Mouse (Mus musculus): ENCODE data around the gene Mrps22.
A peak's percentile ranks its signal among the peaks of the same experiment; 100 is the strongest.

The Mrps22 gene

DNA sequence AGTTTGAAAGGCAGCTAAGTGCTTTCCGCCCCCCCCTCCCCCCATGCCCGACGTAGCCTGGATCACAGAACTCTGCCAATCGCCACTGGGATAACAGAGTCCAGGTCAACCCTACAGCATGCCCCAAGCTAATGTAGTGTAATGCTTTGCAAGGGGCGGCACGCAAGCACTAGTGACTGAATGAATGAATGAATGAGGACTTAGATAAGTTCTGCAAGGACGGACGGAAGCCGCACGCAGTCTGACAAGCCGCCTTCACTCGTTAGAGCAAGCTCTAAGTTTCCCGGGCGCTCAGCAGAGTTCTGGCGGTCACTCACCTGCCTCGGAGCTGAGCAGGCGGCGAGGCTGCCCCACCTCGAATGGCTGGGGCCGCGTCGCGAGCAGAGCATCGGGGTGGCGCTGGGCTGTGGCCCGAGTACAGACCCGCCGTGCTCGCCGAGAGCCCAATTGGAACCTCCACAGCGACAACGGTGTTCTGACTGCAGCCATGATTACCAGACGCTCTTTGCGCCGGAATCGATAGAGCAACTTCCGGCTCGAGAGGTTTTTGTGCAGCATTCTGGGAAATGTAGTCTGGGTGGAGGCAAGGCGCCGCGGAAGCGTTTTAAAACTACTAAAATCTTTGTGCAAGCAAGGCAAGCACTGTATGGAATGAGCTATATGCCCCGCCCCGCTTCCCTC lies at the start of gene Mrps22:
Gene Mrps22, minus strand, starts transcription at position 505 of the 681 bp plus-strand sequence.
- DNase-seq (ENCODE audit: low spot score): peak; percentile 78

DNA sequence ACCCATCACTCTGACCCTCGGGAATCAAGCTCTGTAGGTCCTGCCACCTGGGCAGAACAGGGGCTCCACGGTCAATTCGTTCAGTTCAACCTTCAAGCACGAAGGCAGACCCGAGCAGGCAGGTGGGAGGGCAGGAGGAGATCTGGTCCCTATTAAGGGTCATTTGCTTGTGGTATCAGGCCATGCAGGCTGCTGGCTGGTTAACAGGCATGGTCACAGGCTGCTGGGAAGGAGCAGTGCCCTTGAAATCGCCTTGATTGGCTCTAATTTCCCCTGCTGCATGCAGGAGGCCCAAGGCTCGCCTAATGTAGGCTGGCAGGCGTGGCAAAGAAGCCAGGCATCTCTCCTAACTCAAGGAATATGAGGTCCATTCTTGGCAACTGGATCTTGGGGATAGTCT lies 49.1 kb upstream of the Mrps22 start:
- no peak for DNase-seq (ENCODE audit: low spot score)

DNA sequence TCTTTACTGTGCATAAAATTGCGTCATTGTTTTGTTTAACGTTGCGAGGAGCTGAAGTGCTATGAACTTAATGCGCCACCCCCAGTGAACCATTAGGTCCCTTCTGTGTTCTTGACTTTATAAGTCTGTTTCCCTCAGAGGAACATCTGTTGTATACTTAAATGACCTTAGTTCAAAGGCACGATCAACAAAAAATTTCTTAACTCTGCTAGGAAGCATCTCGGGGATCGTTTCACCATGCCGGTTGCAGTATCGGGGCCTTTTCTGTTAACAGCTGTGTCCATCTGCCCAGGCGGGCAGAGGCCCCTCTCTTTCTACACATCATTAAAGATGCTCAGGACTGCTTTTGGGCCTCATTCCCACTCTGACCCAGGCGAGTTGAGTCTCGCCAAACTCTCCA lies 46.0 kb upstream of the Mrps22 start:
- DNase-seq (ENCODE audit: low spot score): no peak

DNA sequence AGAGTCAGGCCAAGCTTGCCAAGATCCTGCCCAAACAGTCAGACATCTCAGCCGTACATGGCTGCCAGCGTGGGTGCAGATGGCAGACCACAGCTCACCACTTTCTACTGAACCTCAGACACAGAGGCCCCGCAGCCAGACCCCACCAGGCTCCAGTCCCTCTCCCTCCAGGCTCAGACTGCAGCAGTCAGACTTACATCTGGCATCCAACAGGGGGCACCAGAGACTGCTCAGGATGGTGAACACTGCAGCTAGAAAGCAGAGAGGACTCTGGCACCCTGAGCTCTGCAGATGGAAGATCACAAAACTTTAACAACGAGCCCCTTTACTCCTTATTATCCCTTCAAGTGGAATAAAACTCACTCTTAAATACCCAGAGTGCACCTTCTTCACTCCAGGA lies 44.3 kb upstream of the Mrps22 start:
- peak; percentile 82 for DNase-seq (ENCODE audit: low spot score)

DNA sequence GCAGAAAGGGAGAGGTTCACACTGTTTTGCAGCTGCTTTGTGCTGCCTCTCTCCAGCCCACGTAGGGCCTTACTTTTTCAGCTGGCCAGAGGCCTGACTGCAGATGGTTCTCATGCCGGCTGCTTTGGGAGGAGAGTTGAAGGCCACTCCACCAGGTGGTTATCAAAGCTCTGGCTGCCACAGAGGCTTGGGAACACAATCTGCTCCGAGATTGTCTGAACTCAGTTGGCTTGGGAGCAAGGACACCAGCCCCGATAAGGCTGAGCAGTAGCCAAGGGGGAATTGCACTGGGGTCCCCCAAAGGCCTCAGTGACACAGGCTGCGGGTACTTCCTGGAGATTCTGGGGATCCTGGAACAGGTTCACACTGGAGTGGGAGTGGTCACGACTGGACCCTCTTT lies 40.7 kb upstream of the Mrps22 start:
- DNase-seq (ENCODE audit: low spot score): no peak

DNA sequence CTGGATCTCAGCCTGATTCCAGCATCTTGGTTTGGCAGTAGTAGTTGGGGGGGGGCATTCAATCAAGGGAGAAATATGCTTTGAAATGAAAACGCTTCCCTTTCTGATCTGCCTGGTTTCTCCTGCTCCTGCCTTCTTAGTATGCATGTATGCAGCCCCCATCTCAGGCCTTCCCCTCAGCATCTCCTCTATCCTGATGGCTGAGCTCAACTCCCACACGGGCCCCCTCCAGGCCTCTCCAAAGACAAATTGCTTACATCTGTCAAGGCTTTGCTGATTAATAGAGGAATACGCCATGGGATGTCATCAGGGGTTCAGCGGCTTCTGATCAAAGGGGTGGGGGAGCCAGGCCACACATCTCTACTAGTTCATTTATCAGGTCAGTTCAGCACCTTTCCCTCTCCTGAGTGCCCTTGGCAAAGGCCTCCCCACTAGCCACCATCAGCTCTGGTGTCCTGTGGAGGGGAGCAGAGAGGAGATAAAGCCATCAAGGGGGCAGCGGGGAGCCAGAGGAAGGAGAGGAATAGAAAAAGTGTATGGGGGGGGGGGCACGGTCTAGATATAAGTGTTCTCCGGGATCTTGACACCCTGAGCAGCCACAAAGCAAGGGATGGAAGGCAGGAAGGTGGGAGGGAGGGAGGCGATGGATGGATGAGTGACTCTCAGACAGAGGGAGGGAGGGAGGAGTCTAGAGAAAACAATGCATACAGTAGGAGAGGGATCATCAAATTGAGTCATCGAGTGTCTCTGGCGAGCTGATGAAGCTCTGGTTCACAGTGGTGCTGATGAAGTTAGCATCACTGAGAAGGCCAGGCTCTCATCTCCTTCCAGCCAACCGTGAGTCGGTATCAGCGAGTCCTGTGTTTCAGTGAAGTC lies 32.1 kb upstream of the Mrps22 start:
- no peak for DNase-seq (ENCODE audit: low spot score)

DNA sequence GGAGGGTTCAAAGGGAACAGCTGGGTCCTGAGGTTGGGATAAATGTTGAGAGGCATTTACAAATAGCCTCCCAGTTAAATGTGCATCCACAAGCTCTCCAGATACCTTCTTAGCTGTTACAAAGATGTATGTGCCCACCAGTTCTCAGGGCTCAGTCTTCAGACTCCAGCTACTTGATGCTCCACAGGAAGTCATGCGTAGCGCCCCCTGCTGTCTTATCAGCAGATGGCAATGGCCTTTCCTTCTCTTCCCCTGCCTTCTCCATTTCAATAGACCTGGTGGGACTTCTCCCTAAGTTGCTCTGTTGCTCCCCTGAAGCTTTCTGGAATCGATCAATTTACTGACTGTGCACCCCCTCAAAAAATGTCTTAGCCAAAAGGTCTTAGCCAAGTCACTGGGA lies 27.0 kb upstream of the Mrps22 start:
- DNase-seq (ENCODE audit: low spot score): no peak

DNA sequence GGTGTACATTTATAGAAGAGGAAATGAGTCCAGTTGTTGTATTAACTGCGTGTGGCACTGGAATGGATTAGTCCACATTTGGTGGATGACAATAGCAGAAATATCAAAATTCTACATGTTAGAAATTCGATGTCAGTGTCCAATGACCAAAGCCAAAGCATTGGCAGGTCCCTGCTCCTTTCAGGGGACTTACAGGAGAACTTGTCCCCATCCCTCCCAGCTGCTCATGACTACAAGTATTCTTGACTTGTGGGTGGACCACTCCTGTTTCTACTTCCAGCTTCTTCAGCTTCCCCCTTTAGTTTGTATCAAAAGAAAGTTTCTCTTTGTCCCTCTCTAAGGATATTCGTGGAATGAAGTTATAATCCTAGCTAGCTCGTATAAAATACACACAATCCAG lies 3.4 kb upstream of the Mrps22 start:
- no peak for DNase-seq (ENCODE audit: low spot score)

DNA sequence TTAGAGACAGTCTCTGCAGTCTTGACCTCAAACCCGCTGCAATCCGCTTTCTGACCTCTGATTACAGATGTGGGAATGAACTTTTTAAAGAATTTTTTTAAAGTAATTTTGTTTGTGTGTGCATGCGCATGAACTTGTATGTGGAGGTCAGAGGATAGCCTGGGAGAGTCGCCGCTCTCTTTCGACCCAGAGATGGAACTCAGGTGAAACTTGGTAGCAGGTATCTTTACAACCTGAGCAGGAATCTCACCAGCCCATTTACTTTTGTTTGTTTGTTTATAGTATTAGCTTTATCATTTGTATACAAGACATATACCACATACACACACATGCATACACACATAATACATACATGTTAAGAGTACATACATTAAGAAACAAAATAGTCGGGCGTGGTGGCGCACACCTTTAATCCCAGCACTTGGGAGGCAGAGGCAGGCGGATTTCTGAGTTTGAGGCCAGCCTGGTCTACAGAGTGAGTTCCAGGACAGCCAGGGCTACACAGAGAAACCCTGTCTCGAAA lies 438 bp upstream of the Mrps22 start:
- DNase-seq (ENCODE audit: low spot score): no peak

DNA sequence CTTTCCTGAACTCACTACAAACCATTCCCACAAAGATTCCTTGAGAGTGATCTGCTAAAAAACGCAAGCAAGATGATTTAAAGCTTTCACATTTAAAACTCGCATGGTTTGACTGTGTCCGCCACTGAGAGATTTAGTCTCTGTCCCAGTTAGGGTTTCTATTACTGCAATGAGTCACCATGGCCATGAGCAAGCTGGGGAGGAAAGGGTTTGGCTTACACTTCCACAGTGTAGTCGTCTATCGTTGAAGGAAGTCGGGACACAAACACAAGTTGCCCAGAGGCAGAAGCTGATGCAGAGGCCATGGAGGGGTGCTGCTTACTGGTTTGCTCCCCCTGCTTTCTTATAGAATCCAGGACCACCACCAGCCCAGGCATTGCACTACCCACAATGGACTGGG lies 1.4 kb downstream of the Mrps22 start:
- DNase-seq (ENCODE audit: low spot score): no peak

DNA sequence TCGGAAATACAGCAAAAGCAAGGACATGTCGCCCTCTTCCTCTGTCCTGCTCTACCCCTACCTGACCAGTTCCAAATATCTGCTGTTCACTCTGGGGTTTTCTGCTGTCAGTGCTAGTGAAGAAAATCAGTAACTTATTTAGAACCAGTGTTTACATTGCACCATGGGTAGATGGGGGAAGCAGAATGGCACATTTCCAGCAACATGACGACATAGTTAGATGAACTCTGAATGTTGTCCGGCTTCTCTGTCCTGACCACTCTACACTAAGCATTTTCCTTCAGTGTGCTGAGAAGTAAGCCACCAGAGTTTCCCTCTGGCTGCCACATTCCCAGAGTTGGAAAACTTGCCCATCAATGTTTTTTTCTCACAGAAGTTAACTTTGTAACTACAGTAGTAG lies 17.6 kb downstream of the Mrps22 start:
- DNase-seq (ENCODE audit: low spot score): no peak

DNA sequence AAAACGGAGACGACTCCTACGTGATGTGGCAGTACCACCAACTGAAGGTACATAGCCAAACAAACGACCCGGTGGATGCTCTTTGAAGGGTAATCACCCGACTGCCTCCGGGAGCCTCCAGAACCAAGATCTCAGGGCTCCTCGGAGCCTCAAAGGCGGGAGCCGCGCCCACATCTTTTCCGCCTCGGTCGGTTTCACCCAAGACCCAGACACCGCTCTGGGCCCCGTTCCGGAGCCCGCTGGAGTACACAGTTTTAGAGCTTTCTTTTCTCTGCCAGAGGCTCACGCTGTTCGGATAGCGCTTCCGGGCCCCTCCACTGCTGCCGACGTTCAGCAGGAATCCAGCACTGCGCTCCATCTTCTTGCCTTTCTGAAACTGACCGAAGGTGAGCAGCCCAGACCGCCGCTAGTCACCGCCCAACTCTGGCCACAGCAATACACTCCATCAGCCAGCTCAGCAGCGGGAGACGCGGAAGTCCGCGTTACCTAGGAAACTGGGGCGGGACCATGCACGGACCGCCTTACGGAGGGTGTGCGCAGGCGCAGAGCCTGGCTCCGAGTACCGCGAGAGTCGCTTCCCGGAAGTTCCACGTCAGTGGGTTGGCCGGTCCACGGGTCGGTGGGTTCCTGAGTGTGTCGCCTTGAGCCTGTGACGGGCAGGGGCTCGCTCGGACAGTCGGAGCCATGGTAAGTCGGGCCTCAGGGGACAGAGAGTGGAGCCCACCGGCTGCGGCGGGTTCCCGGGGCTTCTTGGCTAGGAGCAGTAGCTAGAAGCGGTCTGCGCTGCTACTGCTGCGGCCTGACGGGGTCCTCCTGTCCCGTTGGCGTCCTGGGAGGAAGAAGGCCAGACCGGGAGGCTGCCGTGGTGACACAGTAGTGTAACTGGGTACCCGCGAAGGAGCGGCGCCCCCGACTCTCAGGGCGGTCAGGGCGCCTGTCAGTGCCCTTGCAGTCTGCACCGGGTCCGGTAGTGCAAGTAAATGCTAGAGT lies 38.0 kb downstream of the Mrps22 start, which contains the start of gene Copb2:
Gene Copb2, plus strand, starts transcription at position 585 of the 990 bp plus-strand sequence.
- peak; percentile 99 for DNase-seq (ENCODE audit: low spot score)

DNA sequence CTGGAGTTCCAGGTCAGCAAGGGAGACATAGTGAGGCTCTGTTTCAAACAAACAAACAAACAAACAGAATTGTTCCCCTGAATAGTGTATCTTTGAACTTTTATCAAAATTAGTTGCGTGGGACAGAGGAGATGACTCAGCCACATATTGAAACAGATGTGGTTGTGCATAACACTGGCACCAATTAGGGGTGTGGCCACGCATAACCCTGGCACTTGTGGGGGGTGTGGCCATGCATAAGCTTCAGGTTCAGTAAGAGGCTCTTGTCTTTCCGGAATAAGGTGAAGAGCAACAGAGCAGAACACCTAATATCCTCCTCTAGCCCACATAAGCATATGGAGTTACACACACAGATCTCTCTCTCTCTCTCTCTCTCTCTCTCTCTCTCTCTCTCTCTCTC lies 57.4 kb downstream of the Mrps22 start:
- DNase-seq (ENCODE audit: low spot score): no peak
